Mouse (Mus musculus) layer of hippocampus, adult 9-10 months (tissue): ENCODE measurements around the gene Atp6v0e.

ENCODE experiments used
- DNase-seq: peaks from one replicate; pipeline ENCODE4 v3.0.0; 2022; ENCODE audit warnings: low spot score

Atp6v0e gene

DNA sequence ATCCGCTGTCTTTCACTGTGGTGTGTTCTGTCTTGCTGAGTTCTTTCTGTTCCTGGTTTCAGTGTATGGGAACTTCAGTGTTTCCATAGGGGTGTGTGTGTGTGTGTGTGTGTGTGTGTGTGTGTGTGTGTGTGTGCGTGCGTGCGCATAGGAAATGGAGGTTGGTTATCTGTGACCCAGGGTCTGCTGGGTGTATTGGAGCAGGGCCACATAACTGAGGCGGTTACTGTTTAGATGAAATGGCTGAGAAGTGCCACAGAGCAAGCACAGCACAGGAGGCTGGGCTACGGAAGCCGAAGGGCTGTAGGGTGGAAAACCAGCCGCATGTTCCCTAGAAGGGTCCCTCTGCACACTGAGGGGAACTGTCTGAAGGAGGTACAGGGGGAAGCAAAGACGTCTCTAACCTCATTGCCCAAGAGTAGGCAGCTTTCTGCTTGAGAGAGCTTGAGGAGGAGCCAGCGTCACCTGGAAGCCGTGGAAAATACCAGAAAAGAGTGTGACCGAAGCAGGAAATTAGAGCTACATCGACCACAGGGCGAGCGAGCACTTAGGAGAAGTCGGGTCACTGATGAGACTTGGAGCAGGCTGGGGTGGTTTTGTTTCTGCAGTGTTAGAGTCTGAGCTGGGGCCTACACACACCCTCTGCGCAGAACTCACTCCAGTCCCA lies 23.4 kb downstream of the Atp6v0e start:
- DNase-seq: no peak

DNA sequence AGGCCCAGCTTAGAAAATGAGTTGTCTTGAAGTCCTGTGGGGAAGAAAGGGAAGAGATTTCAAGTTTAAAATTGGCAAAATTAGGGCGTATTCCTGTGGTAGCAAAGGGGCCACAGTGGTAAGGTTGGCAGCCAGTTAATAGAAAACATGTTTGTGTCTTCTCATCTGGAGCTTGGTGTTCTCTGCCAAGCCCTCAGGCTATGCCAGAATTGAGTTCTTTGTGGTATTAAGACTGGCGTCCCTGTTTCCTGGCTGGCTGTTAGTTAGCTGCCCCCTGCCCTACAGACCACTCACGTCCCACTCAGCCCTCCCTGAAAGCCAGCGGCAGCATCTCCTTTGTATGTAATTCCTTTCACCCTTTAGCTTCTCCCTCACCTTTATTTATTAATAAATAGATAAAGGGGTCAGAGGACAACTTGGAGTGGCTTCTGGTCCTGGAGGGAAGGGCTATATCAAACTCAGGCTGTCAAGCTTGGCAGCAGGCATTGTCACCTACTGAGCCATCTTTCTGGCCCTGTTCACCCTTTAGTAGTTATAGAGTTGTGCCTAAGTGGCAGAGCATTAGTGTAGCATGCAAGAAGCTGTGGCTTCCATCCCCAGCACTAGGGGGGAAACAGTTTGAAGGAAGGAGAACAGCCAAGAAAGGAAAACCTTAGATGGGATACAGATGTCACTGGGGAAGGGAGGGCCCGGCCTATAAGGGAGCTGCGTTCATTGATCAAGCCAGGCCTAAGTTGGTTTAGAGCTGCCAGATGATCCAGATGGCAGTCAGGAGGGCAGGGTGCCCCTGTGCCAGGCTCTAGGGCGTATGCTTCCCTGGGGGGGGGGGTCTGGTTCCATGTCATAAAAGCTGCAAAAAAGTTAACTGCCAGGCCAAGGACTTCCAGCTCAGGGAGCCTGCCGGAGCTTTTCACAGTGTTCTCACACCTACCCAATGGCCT lies 26.0 kb downstream of the Atp6v0e start:
- DNase-seq: no peak

DNA sequence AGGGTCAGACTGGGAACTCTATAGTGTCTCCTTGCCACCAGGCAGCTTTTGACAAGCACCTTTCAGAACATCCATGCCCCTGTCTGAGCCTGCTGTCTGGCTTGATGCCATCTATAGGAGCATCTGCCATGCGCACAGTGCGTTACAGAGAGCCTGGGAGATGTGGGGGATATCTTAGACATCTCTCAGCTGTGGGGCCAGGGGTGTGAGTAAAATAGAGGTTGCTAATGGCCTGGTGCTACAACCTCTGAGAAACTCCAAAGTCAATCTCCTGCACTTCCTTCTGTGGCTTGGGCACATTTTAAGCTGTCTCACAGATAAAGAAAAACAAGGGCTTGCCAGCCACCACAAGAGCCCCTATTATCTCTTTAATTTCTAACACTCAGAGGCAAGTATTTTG lies 26.8 kb downstream of the Atp6v0e start:
- DNase-seq: no peak

DNA sequence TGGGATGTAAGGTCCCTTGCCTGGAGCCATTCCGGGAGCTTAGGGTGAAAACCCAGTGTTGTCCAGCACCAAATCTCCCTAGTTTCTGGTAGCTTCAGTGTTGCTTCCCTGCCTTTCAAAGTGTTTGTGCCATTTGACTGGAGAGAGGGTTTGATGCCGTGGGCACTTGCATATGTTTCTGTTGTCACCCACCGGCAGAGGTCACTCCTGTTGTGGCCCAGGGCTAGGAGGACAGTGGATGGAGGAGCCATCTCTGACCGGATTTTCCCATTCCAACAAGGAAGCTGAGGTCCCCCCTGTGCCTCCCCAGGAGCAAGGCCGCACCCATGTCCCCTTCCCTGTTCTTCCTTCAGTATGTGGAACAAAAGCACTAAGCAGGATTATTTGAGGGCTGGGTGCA lies 27.2 kb downstream of the Atp6v0e start:
- no peak for DNase-seq

DNA sequence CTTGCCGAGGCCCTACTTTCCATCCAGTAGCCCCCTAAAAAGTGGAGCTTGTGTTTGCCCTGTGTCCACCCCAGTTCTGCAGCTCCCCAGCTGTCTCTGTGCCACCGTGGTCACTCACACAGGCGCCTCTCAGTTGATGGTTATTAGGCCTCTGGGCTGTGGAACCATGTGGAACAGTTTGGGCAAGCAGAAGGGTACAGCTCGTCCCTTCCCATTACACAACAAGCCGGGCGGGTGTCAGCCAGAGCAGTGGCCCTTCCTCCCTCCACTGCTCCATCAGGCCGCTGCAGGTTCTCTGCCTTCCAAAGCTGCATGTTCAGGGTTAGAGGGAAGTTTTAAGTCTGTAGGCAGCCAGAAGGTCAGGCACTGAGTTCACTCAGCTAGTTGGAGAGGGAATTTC lies 28.1 kb downstream of the Atp6v0e start:
- no peak for DNase-seq

DNA sequence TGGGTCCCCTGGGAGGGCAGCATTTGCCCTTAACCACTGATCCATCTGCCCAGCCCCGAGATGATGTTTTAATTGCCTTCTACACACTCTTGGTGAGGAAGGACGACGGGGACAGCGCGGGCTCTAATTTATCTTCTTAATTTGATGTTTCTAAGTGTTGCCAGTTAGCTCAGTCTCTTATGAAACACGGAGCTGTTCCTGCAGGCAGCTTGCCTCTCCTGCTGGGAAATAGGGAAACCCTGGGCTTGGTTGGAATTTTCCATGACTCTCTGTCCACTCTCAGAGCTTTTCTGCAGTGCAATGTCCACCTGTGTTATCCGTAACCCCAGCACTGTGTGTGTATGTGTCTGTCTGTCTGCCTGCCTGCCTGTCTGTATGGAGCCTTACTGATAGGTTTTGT lies 30.4 kb downstream of the Atp6v0e start:
- no peak for DNase-seq

DNA sequence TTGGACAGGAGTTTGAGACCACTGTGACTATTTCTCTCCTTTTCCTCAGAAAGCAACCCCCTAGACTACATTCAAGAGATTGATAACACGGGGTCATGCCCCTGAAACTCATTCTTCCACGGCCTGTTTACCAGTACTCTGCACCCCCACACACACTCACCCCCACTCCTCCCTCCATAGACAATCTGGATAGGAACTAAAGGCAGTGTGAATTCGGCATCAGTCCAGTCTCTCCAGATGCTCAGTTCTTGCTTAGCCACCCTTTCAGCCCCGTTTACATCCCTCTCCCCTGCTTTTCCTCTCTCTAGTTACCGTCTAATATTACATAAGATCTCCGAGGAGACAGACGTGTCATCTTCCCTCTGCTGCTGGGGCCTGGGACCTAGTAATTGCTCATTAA lies 31.1 kb downstream of the Atp6v0e start:
- DNase-seq: no peak

DNA sequence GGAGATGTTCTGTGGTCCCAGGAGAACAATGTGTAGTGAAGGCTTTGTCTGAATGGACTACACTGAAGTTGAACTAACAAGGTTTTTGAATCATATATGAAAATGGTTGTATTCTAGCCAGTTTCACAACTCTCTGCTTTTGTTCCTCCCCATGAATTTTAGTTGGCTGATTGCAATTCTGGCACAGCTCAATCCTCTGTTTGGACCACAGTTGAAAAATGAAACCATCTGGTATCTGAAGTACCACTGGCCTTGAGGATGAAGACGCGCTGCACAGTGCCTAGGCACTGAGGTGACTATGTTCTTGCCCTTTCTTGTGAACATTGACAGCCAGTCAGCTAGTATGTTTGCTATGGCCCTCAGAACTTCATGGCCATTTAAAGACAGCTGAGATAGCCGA lies 32.2 kb downstream of the Atp6v0e start:
- DNase-seq: no peak

DNA sequence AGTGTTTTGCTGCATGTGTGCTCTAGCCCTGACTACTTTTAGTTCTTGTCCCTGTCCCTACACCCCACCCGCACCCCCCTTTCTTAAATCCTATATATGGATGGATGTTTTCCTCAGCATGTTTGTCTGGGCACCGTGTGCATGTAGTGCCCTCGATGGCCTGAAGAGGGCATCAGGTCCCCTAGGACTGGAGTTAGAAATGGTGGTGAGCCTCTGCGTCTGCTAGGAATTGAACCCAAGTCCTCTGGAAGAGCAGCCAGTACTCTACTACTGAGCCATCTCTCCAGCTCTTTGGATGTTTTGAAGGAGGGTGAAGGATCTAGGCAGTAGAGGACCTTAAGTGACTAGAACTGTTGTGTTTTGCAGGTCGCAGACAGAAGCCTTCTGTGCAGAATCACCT lies 35.8 kb downstream of the Atp6v0e start:
- no peak for DNase-seq

DNA sequence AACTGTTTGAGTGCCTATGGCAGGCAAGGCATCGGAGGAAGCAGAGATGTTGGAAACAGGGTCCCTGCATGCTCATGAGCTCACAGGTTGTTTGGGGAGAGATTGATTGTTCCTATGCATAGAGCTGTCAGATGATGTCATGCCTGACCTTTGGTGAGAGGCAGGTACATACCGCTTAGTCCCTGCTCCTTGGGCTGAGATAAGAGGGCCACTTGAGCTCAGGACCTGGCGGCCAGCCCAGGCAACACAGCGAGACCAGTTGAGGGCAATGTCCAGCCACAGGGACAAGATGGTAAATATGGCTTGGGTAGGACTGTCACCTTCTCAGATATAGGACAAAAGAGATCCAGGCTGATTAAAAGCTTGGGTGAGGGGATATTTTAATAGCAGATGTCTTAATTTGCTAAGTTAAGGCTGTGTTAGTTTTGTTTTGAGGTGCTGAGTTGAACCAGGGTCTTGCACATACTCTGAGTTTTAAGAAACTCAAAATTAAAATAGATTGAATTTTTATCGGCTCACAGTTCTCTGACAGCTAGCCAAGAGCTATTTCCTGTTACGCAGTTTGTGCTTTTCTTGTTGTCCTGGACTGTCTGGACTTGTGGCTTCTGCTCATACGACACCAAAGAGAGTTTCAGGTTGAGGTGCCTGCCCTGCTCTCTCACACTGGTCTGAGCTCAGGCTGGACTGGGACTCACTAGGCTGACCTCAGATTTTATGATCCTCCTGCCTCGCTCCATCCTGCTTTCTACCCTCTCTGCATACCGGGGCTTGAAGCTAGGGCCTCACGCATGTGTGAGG lies 37.0 kb downstream of the Atp6v0e start:
- no peak for DNase-seq

DNA sequence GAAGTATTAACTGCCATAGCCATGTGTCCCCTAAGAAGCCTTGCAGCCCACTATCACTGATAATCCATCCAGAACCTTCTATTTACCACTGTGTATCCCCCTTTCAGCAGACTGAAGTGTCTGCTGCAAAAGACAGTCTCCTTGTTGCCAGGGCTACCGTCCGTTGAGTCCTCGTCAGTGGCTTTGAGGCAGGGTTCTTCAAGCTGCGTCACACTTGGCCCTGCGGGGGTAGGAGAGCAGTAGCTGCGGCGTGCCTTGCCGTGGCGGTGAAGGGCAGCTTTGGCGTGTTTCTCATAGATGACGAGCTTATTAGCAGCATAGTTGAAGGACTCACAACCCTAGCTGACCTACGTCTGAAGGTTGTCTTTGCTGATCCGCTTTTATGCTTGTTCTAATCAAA lies 38.5 kb downstream of the Atp6v0e start:
- no peak for DNase-seq

DNA sequence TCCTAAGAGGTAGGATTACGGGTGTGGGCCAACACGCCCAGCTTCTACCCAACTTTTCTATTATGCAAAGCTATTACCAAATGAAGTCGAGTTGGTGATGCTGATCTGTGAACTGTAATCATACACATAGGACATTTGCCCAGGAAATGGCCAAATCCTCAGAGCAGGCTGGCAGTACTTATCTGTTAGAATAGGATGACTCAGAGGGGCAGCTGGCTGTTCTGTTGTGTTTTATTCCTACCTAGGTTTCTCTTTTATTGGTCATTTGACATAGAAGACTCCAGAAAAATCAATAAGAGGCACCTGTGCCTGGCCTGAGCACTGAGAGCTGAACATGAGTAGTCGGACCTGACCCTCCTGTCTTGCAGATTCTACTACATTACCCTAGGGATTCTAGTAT lies 39.6 kb downstream of the Atp6v0e start:
- no peak for DNase-seq

DNA sequence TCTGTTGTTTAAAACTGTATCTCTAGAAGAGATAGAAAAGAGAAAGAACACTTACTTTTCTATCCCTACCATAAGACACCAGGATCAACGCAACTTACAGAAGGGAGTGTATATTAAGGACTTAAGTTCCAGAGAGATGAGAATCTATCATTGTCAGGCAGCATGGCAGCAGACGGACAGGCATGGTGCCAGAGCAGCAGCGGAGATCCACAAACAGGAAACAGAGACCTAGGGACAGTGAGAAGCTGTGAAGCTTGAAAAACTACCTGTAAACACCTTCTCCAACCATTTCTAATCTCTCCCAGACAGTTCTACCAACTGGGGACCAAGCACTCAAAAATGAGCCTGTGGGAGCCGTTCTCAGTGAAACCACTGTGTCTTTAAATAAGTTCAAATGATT lies 40.6 kb downstream of the Atp6v0e start:
- no peak for DNase-seq

DNA sequence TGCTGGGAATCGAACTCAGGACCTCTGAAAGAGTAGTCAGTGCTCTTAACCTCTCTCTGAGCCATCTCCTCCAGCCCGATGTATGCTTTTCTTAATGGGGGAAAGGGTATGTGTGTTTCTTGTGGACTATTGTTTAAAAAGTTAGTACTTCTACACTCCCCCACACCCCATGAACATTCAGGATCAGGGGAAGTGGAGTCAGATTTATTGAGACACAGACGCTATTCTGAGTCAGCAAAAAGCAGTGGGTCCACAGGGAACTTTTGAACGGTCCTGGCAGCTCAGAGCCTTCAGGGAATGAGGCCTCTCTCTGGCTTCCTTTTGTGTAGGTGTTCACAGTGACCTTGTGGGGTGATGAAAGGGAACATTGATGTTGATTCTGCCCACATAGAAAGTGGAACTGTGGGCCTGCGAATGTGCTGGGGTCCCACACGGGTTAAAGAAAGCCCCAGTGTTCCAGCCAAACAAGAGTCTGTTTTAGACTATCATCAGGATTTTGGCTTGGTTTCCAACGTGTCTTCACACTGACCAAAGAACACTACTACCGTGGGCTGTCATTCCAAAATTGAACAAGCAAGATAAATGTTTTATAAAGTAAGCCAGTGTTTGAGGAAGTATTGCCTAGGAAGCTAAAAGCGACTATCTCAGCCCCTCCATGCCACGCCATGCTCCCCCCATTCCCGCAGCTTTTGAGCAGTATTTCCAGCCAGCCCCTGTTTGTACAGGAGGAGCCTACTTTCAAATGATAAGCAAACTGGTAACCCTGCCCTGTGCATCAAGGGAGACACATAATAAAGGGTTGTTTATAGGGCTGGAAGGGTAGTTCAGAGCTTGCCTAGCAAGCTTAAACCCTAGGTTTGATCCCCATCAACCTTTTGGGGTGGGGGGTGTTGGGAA lies 42.7 kb downstream of the Atp6v0e start:
- no peak for DNase-seq

DNA sequence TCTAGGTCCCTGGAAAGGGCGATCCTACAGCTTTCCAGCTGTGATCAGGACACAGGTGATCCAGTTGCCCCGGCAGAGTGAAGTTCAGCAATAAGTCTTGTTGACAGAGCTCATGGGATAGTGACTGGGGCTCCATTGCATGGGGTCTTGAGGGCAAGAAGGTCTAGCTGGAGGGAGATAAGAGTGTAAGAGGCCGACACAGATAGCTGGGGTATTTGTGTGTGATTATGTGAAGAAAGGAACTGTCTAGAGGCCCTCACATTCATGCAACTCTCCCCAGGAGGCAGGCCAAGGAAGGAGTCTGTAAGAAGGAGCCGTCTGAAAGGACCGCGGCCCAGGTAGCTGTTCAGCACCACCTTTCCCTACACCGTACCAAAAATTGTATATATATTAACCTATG lies 44.0 kb downstream of the Atp6v0e start:
- DNase-seq: no peak

DNA sequence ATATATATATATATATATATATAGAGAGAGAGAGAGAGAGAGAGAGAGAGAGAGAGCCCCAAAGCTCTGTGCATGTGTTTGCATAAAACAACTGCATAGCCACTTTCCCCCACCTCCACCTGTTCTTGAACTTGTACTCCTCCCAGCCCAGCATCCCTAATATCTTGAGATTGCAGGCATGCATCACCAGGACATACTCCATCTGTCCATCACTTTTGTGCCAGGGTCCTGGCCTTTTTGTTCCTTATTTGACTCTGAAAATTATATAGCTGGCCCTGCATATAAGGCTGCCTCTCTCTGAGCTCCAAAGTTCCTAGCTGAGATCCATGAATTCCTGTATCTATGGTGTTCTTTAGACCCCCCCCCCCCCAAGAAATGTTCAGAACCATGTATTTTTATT lies 45.5 kb downstream of the Atp6v0e start:
- no peak for DNase-seq

DNA sequence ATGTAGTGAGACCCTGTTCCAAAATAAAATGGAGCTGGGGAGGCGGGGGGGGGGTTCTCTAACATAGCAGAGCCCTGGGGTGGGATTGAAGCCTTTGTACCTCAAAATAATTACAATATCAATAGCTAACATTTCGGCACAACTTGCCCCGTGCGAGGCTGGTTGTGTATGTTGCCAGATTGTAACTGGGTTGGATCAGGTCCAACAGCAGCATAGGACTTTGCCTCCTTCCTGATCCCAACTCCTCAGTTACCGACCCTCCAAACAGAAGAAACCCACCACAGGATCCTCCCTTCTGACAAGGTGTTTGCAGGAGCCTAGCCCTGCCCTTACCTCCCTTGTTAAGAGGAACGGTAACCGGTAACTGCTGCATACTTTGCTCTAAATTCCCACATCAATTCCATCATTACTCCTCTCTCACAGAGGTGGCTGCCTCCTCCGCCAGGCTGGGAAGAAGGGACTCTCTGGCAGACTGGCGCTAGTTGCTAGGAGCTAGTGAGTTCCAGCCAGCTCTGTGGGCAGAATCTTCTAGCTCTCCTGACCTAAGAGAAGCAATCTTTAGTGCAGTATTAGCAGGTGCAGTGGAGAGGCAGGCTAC lies 46.1 kb downstream of the Atp6v0e start:
- no peak for DNase-seq

DNA sequence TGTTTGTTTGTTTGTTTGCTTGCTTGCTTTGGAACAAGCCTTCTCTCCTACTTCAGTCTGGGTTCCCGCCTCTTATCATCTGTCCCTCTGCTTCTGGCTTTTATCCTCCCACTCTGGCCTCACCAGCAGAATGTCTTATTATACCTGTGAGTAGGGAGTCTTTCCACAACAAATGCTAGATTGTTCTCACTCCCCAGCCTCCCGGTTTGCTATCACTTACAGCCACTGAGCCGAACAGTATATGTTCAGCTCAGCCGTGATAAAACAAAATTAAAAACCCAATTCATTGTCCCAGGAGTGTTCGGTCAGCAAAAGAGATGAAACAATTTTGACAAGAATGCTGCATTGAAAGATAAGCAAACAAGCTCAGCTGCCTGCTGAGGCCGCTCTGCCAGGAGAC lies 47.0 kb downstream of the Atp6v0e start:
- DNase-seq: no peak

DNA sequence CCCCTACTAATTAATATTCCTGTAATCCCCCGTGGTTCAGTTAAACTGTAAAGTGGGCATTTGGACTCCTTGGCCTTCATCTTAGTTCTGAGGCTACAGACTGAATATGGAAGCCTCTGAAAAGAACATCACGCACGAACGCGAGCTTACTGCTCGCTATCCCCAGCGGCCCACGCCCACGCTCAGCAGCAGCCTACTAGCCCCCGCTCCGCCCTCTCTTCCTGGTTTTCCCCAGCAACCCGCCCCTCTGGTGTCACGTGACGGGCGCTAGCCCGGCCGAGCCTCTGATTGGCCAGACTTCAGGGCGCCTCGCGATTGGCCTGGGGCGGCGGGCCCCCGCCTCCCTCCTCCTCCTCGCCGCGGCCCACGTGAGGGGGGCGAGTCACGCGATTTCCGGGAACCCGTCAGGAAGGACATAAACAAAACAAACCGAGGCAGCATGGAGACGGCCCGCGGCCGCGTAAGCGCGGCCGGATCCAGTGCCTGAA lies 52.3 kb downstream of the Atp6v0e start, which contains the start of gene Crebrf:
TSS of gene Crebrf (plus strand) at position 380 of the 488 bp plus-strand sequence.
- DNase-seq: peak; percentile 93

DNA sequence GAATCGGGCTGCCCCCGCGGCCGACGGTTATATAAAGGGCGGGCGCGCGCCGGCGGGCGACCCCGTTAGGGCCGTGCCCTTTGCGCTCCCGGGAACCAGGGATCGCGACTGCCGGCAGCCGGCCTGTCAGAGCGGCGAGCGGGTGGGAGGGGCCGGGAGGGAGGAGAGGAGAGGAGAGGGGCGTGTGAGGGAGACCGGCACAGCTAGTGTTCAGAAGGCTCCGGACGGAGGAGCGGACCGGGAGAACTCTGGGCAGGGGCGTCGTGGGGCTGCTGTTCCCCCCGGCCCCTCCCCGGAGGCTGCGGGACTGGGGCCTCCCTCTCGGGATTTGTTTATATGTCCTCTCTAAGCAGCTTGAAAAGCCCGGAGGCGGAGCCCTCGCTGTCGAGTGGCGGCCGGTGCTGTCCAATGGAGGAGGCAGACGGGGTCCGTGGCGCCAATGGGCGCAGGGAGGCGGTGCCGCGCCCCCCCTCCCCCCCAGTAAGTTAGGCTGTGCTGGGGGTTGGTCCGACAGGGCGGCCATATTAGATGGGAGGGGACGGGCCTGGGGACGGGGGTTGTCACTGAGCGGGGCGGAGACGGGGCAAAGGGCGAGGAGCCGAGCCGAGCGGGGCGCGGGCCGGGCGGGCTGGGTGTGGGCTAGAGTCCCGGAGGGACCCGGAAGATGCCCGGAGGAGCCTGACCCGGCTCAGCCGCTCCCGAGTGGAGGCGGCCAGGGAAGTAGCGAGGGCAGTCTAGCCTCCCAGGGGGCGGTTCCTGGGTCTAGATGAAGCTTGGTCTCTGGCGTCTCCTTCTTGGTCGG lies 53.1 kb downstream of the Atp6v0e start:
- peak; percentile 88 for DNase-seq
